Comparison of ENCODE assay signal across 9 mouse cellular contexts in the genomic region with DNA sequence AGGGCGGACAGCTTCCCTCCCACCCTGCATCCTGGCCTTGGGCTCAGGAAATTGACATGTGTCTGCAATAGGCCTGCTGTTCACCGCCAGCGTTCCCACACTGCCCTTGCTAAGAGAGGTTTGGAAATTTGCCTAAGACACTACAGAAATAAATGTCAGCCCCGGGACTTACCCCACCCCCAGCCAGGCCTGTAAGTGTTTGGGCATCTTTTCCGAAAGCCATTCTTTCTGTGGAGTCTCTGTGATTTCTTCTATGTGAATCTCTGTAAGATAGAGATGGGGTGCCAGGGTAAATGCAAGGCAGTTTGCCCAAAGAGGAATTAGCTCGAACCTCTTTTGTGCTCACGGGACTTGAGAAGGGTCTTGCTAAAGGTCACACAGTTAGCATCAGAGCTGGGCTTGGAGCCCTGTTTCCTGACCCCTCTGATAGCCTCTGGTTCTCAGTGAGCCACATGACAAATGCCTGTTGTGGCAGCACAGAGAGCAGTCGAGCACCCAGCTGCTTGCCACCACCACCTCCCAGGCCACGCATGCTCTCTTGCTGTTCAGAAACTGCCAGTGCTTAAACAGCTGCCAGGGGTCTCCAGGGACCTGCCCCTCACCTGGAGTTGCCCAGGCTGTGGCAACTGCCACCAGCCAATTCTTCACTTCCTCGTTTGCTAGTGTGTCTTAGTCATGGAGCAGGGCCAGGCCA. TPM values are rescaled to one million over a fixed set of nuclear protein-coding genes. Genes with fewer than 3 reads are reported as not detected.
DNase-seq lines count a peak whose midpoint lies in the region; ATAC-seq and TF ChIP-seq lines count a peak whose summit lies in the region.
"Had no signal": no experiment of that assay in that cellular context is flagged by ENCODE, and none has a peak within 500 bp of the region (broad histone marks: within the 10 kb centered on the region; RNA-seq: fewer than 3 reads in every experiment).

No protein-coding gene starts in this region.

- H3K4me2 ChIP-seq in embryonic facial prominence, embryonic 14.5 days (ENCODE audit: low read depth, low read length) = no peak overlapping the region

- H3K27me3 ChIP-seq in cerebellum, adult 2 months (ENCODE audit: control insufficient read depth, insufficient read depth, low read length) = no peaks in the 10 kb centered on the region
- H3K27me3 ChIP-seq in embryonic facial prominence, embryonic 14.5 days (replicated peaks; ENCODE audit: control insufficient read depth, insufficient read depth, low read length) = peaks cover 28% of the 10 kb centered on the region

- H3K27ac ChIP-seq in cerebellum, adult 2 months (ENCODE audit: insufficient read depth, low read length) = peak overlapping the region; percentile 58
- no peak overlapping the region for H3K27ac ChIP-seq in embryonic facial prominence, embryonic 14.5 days (replicated peaks; ENCODE audit: low read depth, low read length)
- H3K27ac ChIP-seq: liver, embryonic 14.5 days had no signal

- no peak for TF ChIP-seq POLR2A in cerebellum, adult 2 months (IDR thresholded peaks at IDR 0.05; ENCODE audit: borderline replicate concordance, insufficient read depth, low read length)

- H3K9me3 ChIP-seq in embryonic facial prominence, embryonic 14.5 days (ENCODE audit: control insufficient read depth, low read length) = no peaks in the 10 kb centered on the region

- H3K9ac ChIP-seq in embryonic facial prominence, embryonic 14.5 days (ENCODE audit: low read depth, low read length) = no peak overlapping the region
- H3K9ac ChIP-seq: liver, embryonic 14.5 days had no signal

- WGBS in cerebellum, adult 2 months = 6% methylated on average over 10 of the region's 10 CpGs
- 24% methylated on average over 10 of the region's 10 CpGs for WGBS in embryonic facial prominence, embryonic 14.5 days

- peak in 1 of 2 experiments; percentile 56 for DNase-seq in cerebellum, adult 2 months
- DNase-seq in cerebellum, adult 18-20 months = no peak
- peak; percentile 60 for DNase-seq in 3134 (ENCODE audit: extremely low read depth, insufficient read length, low spot score)
- peak; percentile 17 for DNase-seq in embryonic facial prominence, embryonic 14.5 days (ENCODE audit: low spot score)
- DNase-seq in kidney, adult 9 months = peak; percentile 45
- DNase-seq in left cerebral cortex, adult 8-10 months (ENCODE audit: low spot score in 2 of 2) = no peak
- no peak for DNase-seq in thymus, adult 18-20 months

- peaks cover 51% of the 10 kb centered on the region for H3K4me1 ChIP-seq in cerebellum, adult 2 months (ENCODE audit: control insufficient read depth, insufficient read depth, low read length)
- peaks cover under 1% of the 10 kb centered on the region for H3K4me1 ChIP-seq in embryonic facial prominence, embryonic 14.5 days (ENCODE audit: control insufficient read depth, insufficient read depth, low read length)

- ATAC-seq in embryonic facial prominence, embryonic 14.5 days (ENCODE audit: low read depth) = no peak
- ATAC-seq in erythroblast, adult 5-6 weeks (replicated peaks; ENCODE audit: low FRiP score, poor library complexity, severe bottlenecking) = no peak

- no peaks in the 10 kb centered on the region for H3K36me3 ChIP-seq in embryonic facial prominence, embryonic 14.5 days (ENCODE audit: control insufficient read depth, insufficient read depth, low read length)

- peak overlapping the region; percentile 31 for H3K4me3 ChIP-seq in cerebellum, adult 2 months (replicated peaks; ENCODE audit: insufficient read depth, low read depth, low read length)
- H3K4me3 ChIP-seq in embryonic facial prominence, embryonic 14.5 days (ENCODE audit: low read depth, low read length) = no peak overlapping the region

- no peak for TF ChIP-seq CTCF in cerebellum, adult 2 months (IDR thresholded peaks at IDR 0.05; ENCODE audit: borderline replicate concordance, insufficient read depth, low read depth, low read length)

RNA-seq across cellular contexts. Expression of gene Kcnk3, which starts 6.0 kb away (rescaled TPM):
- polyA plus RNA-seq in cerebellum, adult 2 months (2012; rRNA removed) = 81.9 and 93.9 TPM in 2 replicates
- polyA plus RNA-seq in embryonic facial prominence, embryonic 14.5 days (2014; fragmentation: Nextera tagmentation; extraction: Ambion mirVana) = 2.0 and 2.9 TPM in 2 replicates
- 10 to 100 TPM; 19.5 to 25.2 (median 21.7) TPM for total RNA-seq in left cerebral cortex, adult 8-10 months (2022)
- not detected in 2 replicates for total RNA-seq in erythroblast, adult 5-6 weeks (2015; ENCODE audit: low replicate concordance)
- total RNA-seq in erythroblast, adult 5-6 weeks (2017; ENCODE audit: low replicate concordance) = not detected in 2 replicates

RNA-seq across cellular contexts. Expression of gene Cib4, which starts 48.3 kb away (rescaled TPM):
- not detected in 2 replicates for polyA plus RNA-seq in cerebellum, adult 2 months (2012; rRNA removed)
- not detected in 2 replicates for polyA plus RNA-seq in embryonic facial prominence, embryonic 14.5 days (2014; fragmentation: Nextera tagmentation; extraction: Ambion mirVana)
- total RNA-seq in left cerebral cortex, adult 8-10 months (2022) = not detected
- not detected in 2 replicates for total RNA-seq in erythroblast, adult 5-6 weeks (2015; ENCODE audit: low replicate concordance)
- total RNA-seq in erythroblast, adult 5-6 weeks (2017; ENCODE audit: low replicate concordance) = not detected in 2 replicates
- polyA plus RNA-seq: liver, embryonic 14.5 days had no signal

RNA-seq across cellular contexts. Expression of gene Slc35f6, which starts 53.8 kb away (rescaled TPM):
- polyA plus RNA-seq in cerebellum, adult 2 months (2012; rRNA removed) = 57.1 and 60.9 TPM in 2 replicates
- 26.5 and 33.1 TPM in 2 replicates for polyA plus RNA-seq in embryonic facial prominence, embryonic 14.5 days (2014; fragmentation: Nextera tagmentation; extraction: Ambion mirVana)
- 10 to 100 TPM; 37.6 to 43.3 (median 39.8) TPM for total RNA-seq in left cerebral cortex, adult 8-10 months (2022)
- 4.4 and 16.7 TPM in 2 replicates for total RNA-seq in erythroblast, adult 5-6 weeks (2015; ENCODE audit: low replicate concordance)
- 3.3 and 5.7 TPM in 2 replicates for total RNA-seq in erythroblast, adult 5-6 weeks (2017; ENCODE audit: low replicate concordance)

Comparison
In these comparisons a context has a peak if more than half of its experiments do, and no peak if none do; other contexts are left out.
1. DNase-seq: peak in 3134 (single experiment), embryonic facial prominence, embryonic 14.5 days (single experiment) and kidney, adult 9 months (single experiment); none in cerebellum, adult 18-20 months (0 of 2), left cerebral cortex, adult 8-10 months (0 of 2) and thymus, adult 18-20 months (0 of 2).
2. RNA of gene Kcnk3, which starts 6.0 kb away (total RNA-seq): 19.5 to 25.2 TPM in left cerebral cortex, adult 8-10 months; not detected in erythroblast, adult 5-6 weeks; every median in the first group is over 10 times any median in the second.